ENCODE assay signal across 19 mouse cellular contexts in genomic region chr1:84550065-84550368, GRCm38 (mm10).
A peak's percentile ranks its signal among the peaks of the same experiment; 100 is the strongest.
DNase-seq lines count a peak whose midpoint lies in the region; ATAC-seq and TF ChIP-seq lines count a peak whose summit lies in the region.
"Had no signal": no experiment of that assay in that cellular context is flagged by ENCODE, and none has a peak within 500 bp of the region (broad histone marks: within the 10 kb centered on the region; RNA-seq: fewer than 3 reads in every experiment).

No protein-coding gene starts in this region.

- ATAC-seq in forebrain, embryonic 11.5 days (replicated peaks; ENCODE audit: low FRiP score), result peak; percentile 11; the same call in 1 of the 2 replicates
- ATAC-seq in forebrain, postnatal 0 days, result no peak
- ATAC-seq in hindbrain, embryonic 14.5 days (ENCODE audit: low FRiP score), result no peak
- no peak for ATAC-seq in hindbrain, embryonic 11.5 days (ENCODE audit: low FRiP score)
- ATAC-seq in neural tube, embryonic 13.5 days (ENCODE audit: low read depth), result peak; percentile 38; the same call in 1 of the 2 replicates
- ATAC-seq: intestine, embryonic 15.5 days had no signal

- no peak for DNase-seq in forebrain, embryonic 11.5 days (ENCODE audit: low spot score)
- no peak for DNase-seq in forebrain, postnatal 0 days
- no peak for DNase-seq in hindbrain, embryonic 14.5 days (ENCODE audit: low spot score)
- DNase-seq in hindbrain, embryonic 11.5 days (ENCODE audit: low spot score), result no peak
- DNase-seq in neural tube, embryonic 10.5 days (ENCODE audit: extremely low spot score, low spot score), result no peak
- DNase-seq in gastrocnemius, postnatal 4 days (ENCODE audit: low spot score in 2 of 2), result no peak
- DNase-seq: adrenal gland, postnatal 25 days; cerebellum, adult 11-12 months; cerebellum, postnatal 14 days; liver, embryonic 13.5 days; lung, postnatal 4 days; thymus, postnatal 14 days had no signal

- no peaks in the 10 kb centered on the region for H3K9me3 ChIP-seq in forebrain, embryonic 11.5 days (ENCODE audit: control insufficient read depth, low read length)
- no peaks in the 10 kb centered on the region for H3K9me3 ChIP-seq in forebrain, postnatal 0 days (ENCODE audit: low read length)
- H3K9me3 ChIP-seq in hindbrain, embryonic 14.5 days (ENCODE audit: control insufficient read depth, low read length), result no peaks in the 10 kb centered on the region
- no peaks in the 10 kb centered on the region for H3K9me3 ChIP-seq in hindbrain, embryonic 11.5 days (ENCODE audit: control insufficient read depth, low read length)
- no peaks in the 10 kb centered on the region for H3K9me3 ChIP-seq in neural tube, embryonic 13.5 days
- H3K9me3 ChIP-seq: forebrain, embryonic 13.5 days; heart, embryonic 13.5 days; intestine, embryonic 15.5 days; liver, embryonic 13.5 days; lung, embryonic 15.5 days had no signal

- H3K4me1 ChIP-seq in forebrain, embryonic 11.5 days (replicated peaks; ENCODE audit: control insufficient read depth, insufficient read depth, low read length), result peaks cover 5% of the 10 kb centered on the region
- no peaks in the 10 kb centered on the region for H3K4me1 ChIP-seq in forebrain, postnatal 0 days (ENCODE audit: insufficient read depth)
- H3K4me1 ChIP-seq in hindbrain, embryonic 14.5 days (replicated peaks; ENCODE audit: control insufficient read depth, insufficient read depth, low read length), result no peaks in the 10 kb centered on the region
- no peaks in the 10 kb centered on the region for H3K4me1 ChIP-seq in hindbrain, embryonic 11.5 days (replicated peaks; ENCODE audit: control insufficient read depth, insufficient read depth, low read length)
- H3K4me1 ChIP-seq in neural tube, embryonic 13.5 days (replicated peaks), result peaks cover 14% of the 10 kb centered on the region
- H3K4me1 ChIP-seq: intestine, embryonic 15.5 days; liver, embryonic 13.5 days; lung, embryonic 15.5 days had no signal

- H3K27ac ChIP-seq in forebrain, embryonic 11.5 days (ENCODE audit: low read depth, low read length), result 0 out of 2 replicates have a peak overlapping the region, but pooled peaks have one; percentile 12
- H3K27ac ChIP-seq in forebrain, postnatal 0 days (ENCODE audit: low read depth, low read length), result no peak overlapping the region
- peak overlapping the region; percentile 32; the same call in 1 of the 2 replicates for H3K27ac ChIP-seq in hindbrain, embryonic 14.5 days
- no peak overlapping the region for H3K27ac ChIP-seq in hindbrain, embryonic 11.5 days (ENCODE audit: low read depth, low read length)
- peak overlapping the region; percentile 80 for H3K27ac ChIP-seq in neural tube, embryonic 13.5 days (replicated peaks)
- H3K27ac ChIP-seq: forebrain, embryonic 13.5 days; heart, embryonic 13.5 days; intestine, embryonic 15.5 days; layer of hippocampus, adult 2 months; liver, embryonic 13.5 days; lung, embryonic 15.5 days had no signal

- H3K9ac ChIP-seq in forebrain, embryonic 11.5 days (ENCODE audit: low read length), result no peak overlapping the region
- H3K9ac ChIP-seq in forebrain, postnatal 0 days, result no peak overlapping the region
- no peak overlapping the region for H3K9ac ChIP-seq in hindbrain, embryonic 14.5 days
- no peak overlapping the region for H3K9ac ChIP-seq in hindbrain, embryonic 11.5 days (ENCODE audit: low read depth, low read length)
- no peak overlapping the region for H3K9ac ChIP-seq in neural tube, embryonic 13.5 days
- H3K9ac ChIP-seq: forebrain, embryonic 13.5 days; heart, embryonic 13.5 days; intestine, embryonic 15.5 days; liver, embryonic 13.5 days; lung, embryonic 15.5 days had no signal

- H3K4me2 ChIP-seq in forebrain, embryonic 11.5 days (ENCODE audit: low read depth, low read length, severe bottlenecking), result no peak overlapping the region
- no peak overlapping the region for H3K4me2 ChIP-seq in forebrain, postnatal 0 days (ENCODE audit: low read depth)
- H3K4me2 ChIP-seq in hindbrain, embryonic 14.5 days (replicated peaks), result no peak overlapping the region
- no peak overlapping the region for H3K4me2 ChIP-seq in hindbrain, embryonic 11.5 days (replicated peaks; ENCODE audit: low read depth, low read length)
- no peak overlapping the region for H3K4me2 ChIP-seq in neural tube, embryonic 13.5 days
- H3K4me2 ChIP-seq: forebrain, embryonic 13.5 days; heart, embryonic 13.5 days; intestine, embryonic 15.5 days; liver, embryonic 13.5 days; lung, embryonic 15.5 days had no signal

- no peak for TF ChIP-seq CTCF in forebrain, postnatal 0 days (IDR thresholded peaks at IDR 0.05; ENCODE audit: low read depth)

- H3K36me3 ChIP-seq in forebrain, embryonic 11.5 days (ENCODE audit: control insufficient read depth, insufficient read depth, low read length), result no peaks in the 10 kb centered on the region
- H3K36me3 ChIP-seq in forebrain, postnatal 0 days (ENCODE audit: insufficient read depth), result no peaks in the 10 kb centered on the region
- H3K36me3 ChIP-seq in hindbrain, embryonic 14.5 days (replicated peaks; ENCODE audit: control insufficient read depth, insufficient read depth), result no peaks in the 10 kb centered on the region; the same call in 1 of the 2 replicates
- H3K36me3 ChIP-seq in hindbrain, embryonic 11.5 days (ENCODE audit: control insufficient read depth, insufficient read depth, low read length), result no peaks in the 10 kb centered on the region
- no peaks in the 10 kb centered on the region for H3K36me3 ChIP-seq in neural tube, embryonic 13.5 days
- H3K36me3 ChIP-seq: G1E; heart, embryonic 13.5 days; intestine, embryonic 15.5 days; liver, embryonic 13.5 days; lung, embryonic 15.5 days had no signal

- no peak overlapping the region for H3K4me3 ChIP-seq in forebrain, embryonic 11.5 days (ENCODE audit: low read depth, low read length)
- H3K4me3 ChIP-seq in forebrain, postnatal 0 days (ENCODE audit: low read depth, low read length), result no peak overlapping the region
- H3K4me3 ChIP-seq in hindbrain, embryonic 14.5 days (replicated peaks; ENCODE audit: low read length), result no peak overlapping the region
- no peak overlapping the region for H3K4me3 ChIP-seq in hindbrain, embryonic 11.5 days (ENCODE audit: low read depth, low read length)
- H3K4me3 ChIP-seq in neural tube, embryonic 13.5 days, result no peak overlapping the region
- H3K4me3 ChIP-seq: forebrain, embryonic 13.5 days; heart, embryonic 13.5 days; intestine, embryonic 15.5 days; layer of hippocampus, adult 2 months; liver, embryonic 13.5 days; lung, embryonic 15.5 days had no signal

- 27% methylated on average over 2 of the region's 2 CpGs for WGBS in forebrain, embryonic 11.5 days
- WGBS in forebrain, postnatal 0 days, result 26% methylated on average over 2 of the region's 2 CpGs
- WGBS in hindbrain, embryonic 14.5 days, result 56% methylated on average over 2 of the region's 2 CpGs
- 71% methylated on average over 2 of the region's 2 CpGs for WGBS in hindbrain, embryonic 11.5 days
- WGBS in neural tube, embryonic 13.5 days, result 33% methylated on average over 2 of the region's 2 CpGs

- no peaks in the 10 kb centered on the region for H3K27me3 ChIP-seq in forebrain, embryonic 11.5 days (ENCODE audit: control insufficient read depth, insufficient read depth, low read length)
- no peaks in the 10 kb centered on the region for H3K27me3 ChIP-seq in forebrain, postnatal 0 days (ENCODE audit: insufficient read depth, low read length)
- no peaks in the 10 kb centered on the region for H3K27me3 ChIP-seq in hindbrain, embryonic 14.5 days (ENCODE audit: control insufficient read depth, insufficient read depth, low read length)
- no peaks in the 10 kb centered on the region for H3K27me3 ChIP-seq in hindbrain, embryonic 11.5 days (ENCODE audit: control insufficient read depth, insufficient read depth, low read length)
- H3K27me3 ChIP-seq in neural tube, embryonic 13.5 days, result no peaks in the 10 kb centered on the region
- H3K27me3 ChIP-seq: forebrain, embryonic 13.5 days; heart, embryonic 13.5 days; intestine, embryonic 15.5 days; liver, embryonic 13.5 days; lung, embryonic 15.5 days had no signal

Comparison
In these comparisons a context has a peak if more than half of its experiments do, and no peak if none do; other contexts are left out.
1. ATAC-seq: peak in forebrain, embryonic 11.5 days (single experiment) and neural tube, embryonic 13.5 days (single experiment); none in forebrain, postnatal 0 days (single experiment), hindbrain, embryonic 14.5 days (single experiment) and hindbrain, embryonic 11.5 days (single experiment).
2. H3K27ac ChIP-seq: peak in forebrain, embryonic 11.5 days (single experiment), hindbrain, embryonic 14.5 days (single experiment) and neural tube, embryonic 13.5 days (single experiment); none in forebrain, postnatal 0 days (single experiment) and hindbrain, embryonic 11.5 days (single experiment).